Mouse (Mus musculus) heart, embryonic 12.5 days (tissue): ENCODE results near the gene Podn. TPM values are rescaled to one million over a fixed set of nuclear protein-coding genes. Genes with fewer than 3 reads are reported as not detected.

Experiments
- ATAC-seq: fragments of 200-750 bp; cut with Nextera tagmentation; 2 replicates; pipeline ENCODE4 v1.8.0; 2017; ENCODE audit warnings: moderate TSS enrichment, moderate library complexity; ENCODE audit not compliant: insufficient number of reproducible peaks, low FRiP score
- H3K27ac ChIP-seq: fragments of 300-500 bp; sonication (generic); 2 replicates; pipeline ENCODE4 v1.5.1; 2016; ENCODE audit warnings: mild to moderate bottlenecking, moderate library complexity; ENCODE audit not compliant: poor library complexity, severe bottlenecking
- H3K27me3 ChIP-seq: fragments of 300-500 bp; sonication (generic); replicated peaks from 2 replicates; pipeline ENCODE4 v1.6.1; 2016; ENCODE audit warnings: mild to moderate bottlenecking, moderate library complexity
- H3K36me3 ChIP-seq: fragments of 300-500 bp; sonication (generic); 2 replicates; pipeline ENCODE4 v1.6.1; 2016; ENCODE audit warnings: mild to moderate bottlenecking, moderate library complexity
- H3K4me1 ChIP-seq: fragments of 300-500 bp; sonication (generic); replicated peaks from 2 replicates; pipeline ENCODE4 v1.6.1; 2016; ENCODE audit warnings: mild to moderate bottlenecking
- H3K4me2 ChIP-seq: fragments of 300-500 bp; sonication (generic); 2 replicates; pipeline ENCODE4 v1.6.1; 2016; ENCODE audit warnings: mild to moderate bottlenecking, moderate library complexity
- H3K4me3 ChIP-seq: fragments of 300-500 bp; sonication (generic); 2 replicates; pipeline ENCODE4 v1.5.1; 2016; ENCODE audit warnings: mild to moderate bottlenecking
- H3K9ac ChIP-seq: fragments of 300-500 bp; sonication (generic); 2 replicates; pipeline ENCODE4 v1.6.1; 2016; ENCODE audit warnings: mild to moderate bottlenecking, moderate library complexity
- H3K9me3 ChIP-seq: fragments of 300-500 bp; sonication (generic); replicated peaks from 2 replicates; pipeline ENCODE4 v1.6.1; 2016; ENCODE audit warnings: mild to moderate bottlenecking, moderate library complexity
- WGBS: fragments of 180-500 bp; shearing (Covaris S2); methylation state at CpG from one replicate; pipeline ENCODE4 v1.1.7; 2016; 5-methylcytosine and 5-hydroxymethylcytosine counted together
- polyA plus RNA-seq: library from polyadenylated mRNA; unstranded; fragments of >200 nt; fragmentation: Nextera tagmentation; extraction: Ambion mirVana; gene quantifications from 2 replicates; pipeline ENCODE4 v1.2.1, GENCODE M21; 2016

The Podn gene
- polyA plus RNA-seq, 1 experiment from 2014 or later = 0.55 TPM

DNA sequence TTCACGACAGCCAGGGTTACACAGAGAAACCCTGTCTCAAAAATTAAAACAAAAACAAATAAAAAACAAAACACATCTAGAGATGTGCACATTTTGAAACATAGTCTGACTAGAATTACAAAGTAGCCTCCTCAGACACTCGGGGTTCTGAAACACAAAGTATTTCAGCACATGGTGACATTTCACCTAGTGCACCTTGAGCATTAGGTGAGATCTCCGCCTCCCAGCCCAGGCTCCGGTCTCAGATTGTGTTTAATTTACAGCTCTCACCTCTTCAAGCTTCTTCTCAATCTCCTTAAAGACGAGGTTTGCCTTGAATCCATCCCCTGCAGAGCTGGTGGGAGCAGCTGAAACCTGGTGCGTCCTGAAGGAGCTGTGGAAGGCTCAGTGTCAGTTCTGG is 32.6 kb downstream of the Podn start:
- H3K27ac ChIP-seq = no peak overlapping the region
- H3K9ac ChIP-seq = no peak overlapping the region
- no peak overlapping the region for H3K4me3 ChIP-seq
- H3K4me1 ChIP-seq = peaks cover 6% of the 10 kb centered on the region; the same call in 1 of the 2 replicates
- H3K4me2 ChIP-seq = no peak overlapping the region
- H3K27me3 ChIP-seq = no peaks in the 10 kb centered on the region
- WGBS = 75% methylated on average over 6 of the region's 6 CpGs
- ATAC-seq = no peak
- peaks cover 63% of the 10 kb centered on the region for H3K36me3 ChIP-seq
- H3K9me3 ChIP-seq = peaks cover 4% of the 10 kb centered on the region; the same call in 1 of the 2 replicates

DNA sequence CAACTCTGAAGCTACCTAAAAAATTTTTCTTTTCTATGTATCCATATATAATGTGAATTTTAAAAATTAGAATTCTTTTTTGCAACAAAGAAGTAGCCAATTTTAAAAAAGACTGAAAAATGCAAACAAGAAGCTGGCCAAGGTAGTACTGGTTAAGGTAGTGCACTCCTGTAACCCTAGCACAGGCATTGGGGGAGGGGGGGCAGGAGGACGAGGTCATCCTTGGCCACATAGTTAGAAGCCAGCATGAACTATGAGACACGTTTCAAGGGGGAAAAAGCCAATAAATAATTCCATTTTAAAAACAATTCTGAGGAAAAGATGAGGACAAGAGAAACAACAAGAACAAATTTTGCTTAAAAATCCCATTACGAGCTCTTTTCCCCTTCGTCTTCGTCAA is 33.7 kb downstream of the Podn start:
- WGBS = 94% methylated on average over 5 of the region's 5 CpGs
- no peaks in the 10 kb centered on the region for H3K27me3 ChIP-seq
- no peak overlapping the region for H3K27ac ChIP-seq
- no peak for ATAC-seq
- H3K9ac ChIP-seq = no peak overlapping the region
- H3K4me3 ChIP-seq = no peak overlapping the region
- no peak overlapping the region for H3K4me2 ChIP-seq
- peaks cover 4% of the 10 kb centered on the region; the same call in 1 of the 2 replicates for H3K9me3 ChIP-seq
- H3K36me3 ChIP-seq = peaks cover 55% of the 10 kb centered on the region
- peaks cover 14% of the 10 kb centered on the region for H3K4me1 ChIP-seq

DNA sequence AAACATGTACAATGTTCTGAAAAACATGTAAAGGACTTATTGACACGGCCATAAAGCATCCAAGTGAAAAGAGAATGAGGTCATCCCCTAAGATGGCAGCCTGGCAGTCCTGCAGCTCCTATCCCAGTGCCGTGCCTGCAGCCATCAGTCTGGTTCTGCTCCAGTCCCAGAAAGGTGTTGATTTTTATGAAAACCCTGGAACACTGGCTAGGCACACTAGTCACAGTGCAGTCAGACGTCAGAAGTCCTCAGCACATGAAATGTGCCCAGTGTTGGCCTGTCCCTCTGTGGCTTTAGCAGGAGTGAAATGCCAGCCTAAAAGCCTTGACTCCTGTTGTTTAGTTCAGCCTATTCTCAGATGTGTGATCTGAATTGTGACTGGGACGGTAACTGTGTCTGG is 35.5 kb downstream of the Podn start:
- no peak for ATAC-seq
- peaks cover 14% of the 10 kb centered on the region for H3K4me1 ChIP-seq
- no peak overlapping the region for H3K9ac ChIP-seq
- no peak overlapping the region for H3K4me2 ChIP-seq
- H3K36me3 ChIP-seq = peaks cover 49% of the 10 kb centered on the region
- no peak overlapping the region for H3K4me3 ChIP-seq
- no peak overlapping the region for H3K27ac ChIP-seq
- no peaks in the 10 kb centered on the region for H3K27me3 ChIP-seq
- 78% methylated on average over 4 of the region's 4 CpGs for WGBS
- peaks cover 4% of the 10 kb centered on the region; the same call in 1 of the 2 replicates for H3K9me3 ChIP-seq

DNA sequence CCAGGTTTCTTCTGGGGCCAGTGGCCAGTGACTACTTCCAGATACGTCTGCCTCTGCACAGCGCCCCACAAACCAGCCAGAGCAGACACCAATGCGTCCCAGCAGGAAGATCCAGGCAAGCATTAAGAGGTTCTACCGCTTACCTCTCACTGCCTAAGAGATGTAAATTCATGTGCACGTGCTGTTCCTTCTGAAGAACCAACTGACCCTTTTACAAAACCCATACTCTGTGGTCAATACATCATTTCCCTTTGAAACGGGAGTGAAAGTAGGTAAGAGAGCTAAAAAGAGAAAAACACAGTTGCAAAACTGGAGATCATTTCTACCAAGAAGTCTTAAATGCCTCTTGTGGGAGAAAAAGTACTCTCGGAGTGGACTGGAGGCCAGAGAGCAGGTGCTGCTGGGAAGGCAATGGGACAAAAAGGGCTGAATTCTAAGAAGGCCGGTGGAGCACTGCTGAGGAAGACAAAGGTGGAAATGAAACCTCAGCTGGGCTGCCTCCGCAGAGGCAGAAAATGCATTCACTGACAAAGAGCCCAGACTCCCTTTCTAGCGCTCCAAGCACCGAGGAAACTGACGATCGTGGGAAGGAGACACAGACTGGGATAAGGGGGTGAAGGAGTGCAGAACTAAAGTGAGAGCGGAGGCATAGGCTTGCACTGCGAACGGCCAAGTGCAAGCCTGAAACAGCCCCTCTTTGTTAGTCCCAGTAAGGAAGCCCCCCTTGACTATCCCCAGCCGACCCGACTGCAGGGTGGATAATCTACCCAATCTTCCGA is 36.5 kb downstream of the Podn start:
- no peak for ATAC-seq
- Histone ChIP-seq H3K27me3 (no peaks in the 10 kb centered on the region), H3K36me3 (peaks cover 59% of the 10 kb centered on the region), H3K4me3 (no peak overlapping the region), H3K9ac (no peak overlapping the region), H3K4me2 (no peak overlapping the region), H3K27ac (no peak overlapping the region), H3K4me1 (peaks cover 11% of the 10 kb centered on the region), H3K9me3 (peaks cover 4% of the 10 kb centered on the region; the same call in 1 of the 2 replicates)
- WGBS = 81% methylated on average over 19 of the region's 19 CpGs

DNA sequence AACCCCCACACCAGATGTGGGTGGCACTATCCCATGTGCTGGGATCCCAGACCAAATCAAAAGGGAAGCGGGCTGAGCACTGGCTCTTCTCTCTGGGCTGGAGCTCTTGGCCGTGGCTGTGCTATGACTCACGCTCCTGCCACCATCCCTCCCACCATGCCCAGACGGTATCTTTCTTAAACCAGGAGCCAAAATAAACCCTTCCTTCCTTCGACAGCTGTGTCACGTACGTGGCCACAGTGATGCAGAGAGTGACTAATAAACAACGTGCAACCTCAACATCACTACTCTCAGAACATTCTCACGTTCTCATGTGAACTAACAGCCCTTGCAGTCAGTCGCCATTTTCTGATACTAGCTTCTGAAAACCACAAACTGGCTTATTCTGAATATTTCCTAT is 38.1 kb downstream of the Podn start:
- Histone ChIP-seq H3K36me3 (peaks cover 54% of the 10 kb centered on the region), H3K4me3 (no peak overlapping the region), H3K4me1 (peaks cover 17% of the 10 kb centered on the region), H3K9ac (no peak overlapping the region), H3K27me3 (no peaks in the 10 kb centered on the region), H3K4me2 (no peak overlapping the region), H3K9me3 (peaks cover 4% of the 10 kb centered on the region; the same call in 1 of the 2 replicates), H3K27ac (no peak overlapping the region)
- 0 out of 2 replicates have a peak, but pooled peaks have one; percentile 33 for ATAC-seq
- WGBS = 49% methylated on average over 10 of the region's 10 CpGs

DNA sequence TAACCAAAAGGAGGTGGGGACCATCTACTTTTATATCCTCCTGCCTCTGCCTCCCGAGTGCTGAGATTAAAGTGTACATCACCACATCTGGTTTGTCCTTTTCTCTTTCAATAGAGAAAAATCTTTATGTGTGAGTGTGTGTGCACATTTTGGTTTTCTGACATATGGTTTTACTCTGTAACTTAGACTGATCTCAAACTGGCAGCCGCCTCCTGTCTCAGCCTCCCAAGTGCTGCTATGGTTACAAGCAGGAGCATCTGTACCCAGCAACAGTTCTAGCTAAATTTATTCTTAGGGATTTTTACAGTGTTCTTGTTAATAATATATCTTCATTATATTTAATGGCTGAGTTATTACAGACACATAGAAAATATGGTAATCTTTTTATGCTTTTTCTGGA is 39.0 kb downstream of the Podn start:
- Histone ChIP-seq H3K4me1 (peaks cover 26% of the 10 kb centered on the region), H3K9me3 (peaks cover 1% of the 10 kb centered on the region; the same call in 1 of the 2 replicates), H3K9ac (no peak overlapping the region), H3K4me2 (no peak overlapping the region), H3K27ac (no peak overlapping the region), H3K27me3 (no peaks in the 10 kb centered on the region), H3K4me3 (no peak overlapping the region), H3K36me3 (peaks cover 48% of the 10 kb centered on the region)
- 89% methylated on average over 2 of the region's 2 CpGs for WGBS
- no peak for ATAC-seq

DNA sequence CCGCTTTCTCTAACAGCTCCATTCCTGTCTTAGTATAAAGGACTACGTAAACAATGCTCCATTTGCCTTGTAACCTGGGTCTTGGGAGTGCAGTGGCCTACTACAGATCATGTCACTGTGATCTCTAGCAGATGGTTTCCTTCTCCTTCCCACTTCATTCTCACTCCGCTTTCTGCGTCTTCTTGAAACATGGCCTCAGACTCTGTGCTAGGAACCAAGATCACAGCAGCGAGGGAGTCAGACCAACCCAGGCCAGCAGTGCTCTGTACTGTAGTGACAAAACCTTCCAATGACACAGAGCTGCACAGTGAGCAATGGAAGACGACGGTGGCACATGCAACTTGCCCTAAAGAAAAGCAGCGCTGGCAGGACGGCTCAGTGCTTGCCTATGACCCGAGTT is 40.4 kb downstream of the Podn start:
- Histone ChIP-seq H3K36me3 (peaks cover 51% of the 10 kb centered on the region), H3K4me2 (no peak overlapping the region), H3K27me3 (no peaks in the 10 kb centered on the region), H3K4me3 (no peak overlapping the region), H3K9ac (no peak overlapping the region), H3K27ac (no peak overlapping the region), H3K9me3 (no peaks in the 10 kb centered on the region), H3K4me1 (peaks cover 26% of the 10 kb centered on the region)
- 91% methylated on average over 10 of the region's 10 CpGs for WGBS
- ATAC-seq = no peak

DNA sequence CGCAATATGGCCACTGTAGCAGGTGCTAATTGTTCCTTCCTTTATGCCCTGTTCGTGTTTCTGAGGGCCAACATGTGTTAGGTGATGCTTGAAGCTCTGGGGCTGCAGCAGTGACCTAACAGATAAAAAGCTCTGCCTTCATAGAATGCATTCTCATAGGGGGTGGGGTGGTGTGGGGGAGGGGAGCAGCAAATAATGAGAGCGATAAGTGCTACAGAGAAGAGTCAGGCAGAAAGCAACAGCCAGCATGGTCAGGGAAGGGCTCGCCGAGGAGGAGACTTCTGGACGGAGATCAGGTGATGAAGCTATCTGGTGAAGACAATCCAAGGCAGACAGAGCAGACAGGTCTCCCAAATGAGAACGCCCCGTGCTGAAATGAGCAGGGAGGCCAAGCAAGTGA is 43.6 kb downstream of the Podn start:
- no peaks in the 10 kb centered on the region for H3K27me3 ChIP-seq
- H3K9ac ChIP-seq = no peak overlapping the region; the same call in 1 of the 2 replicates
- H3K4me2 ChIP-seq = peak overlapping the region; percentile 6; the same call in 1 of the 2 replicates
- H3K36me3 ChIP-seq = peaks cover 60% of the 10 kb centered on the region
- no peak overlapping the region for H3K27ac ChIP-seq
- H3K4me1 ChIP-seq = peaks cover 15% of the 10 kb centered on the region
- ATAC-seq = peak; percentile 67
- H3K9me3 ChIP-seq = no peaks in the 10 kb centered on the region
- H3K4me3 ChIP-seq = no peak overlapping the region
- WGBS = 42% methylated on average over 8 of the region's 8 CpGs

DNA sequence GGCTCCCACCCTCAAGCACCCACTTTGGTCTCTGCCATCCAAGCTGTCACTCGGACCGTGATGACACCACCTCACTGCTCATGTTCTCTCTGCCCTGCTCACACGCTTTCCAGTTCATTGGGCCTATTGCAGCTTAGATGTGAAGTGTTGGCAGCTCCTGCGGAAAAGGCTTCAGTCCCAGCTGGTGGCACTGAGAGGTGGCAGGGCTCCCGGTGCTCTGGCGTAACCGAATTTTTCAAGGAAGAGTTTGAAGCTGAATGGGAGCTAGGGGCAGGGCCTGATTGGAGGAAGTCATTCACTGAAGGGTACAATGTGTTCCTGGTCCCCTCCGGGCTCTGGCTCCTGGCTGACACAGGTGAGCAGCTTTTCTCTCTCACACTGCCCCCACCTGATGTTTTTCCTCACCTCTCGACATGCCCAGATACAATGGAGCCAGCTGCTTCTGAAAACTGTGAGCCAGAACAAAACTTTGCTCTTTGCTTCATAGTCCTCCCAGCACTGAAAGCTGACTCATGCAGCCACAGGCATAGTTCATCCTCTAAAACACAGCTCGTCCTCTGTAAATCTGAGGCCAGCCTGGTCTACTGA is 44.5 kb downstream of the Podn start:
- no peaks in the 10 kb centered on the region for H3K27me3 ChIP-seq
- no peak for ATAC-seq
- no peak overlapping the region for H3K27ac ChIP-seq
- no peaks in the 10 kb centered on the region for H3K9me3 ChIP-seq
- WGBS = 73% methylated on average over 10 of the region's 10 CpGs
- peaks cover 15% of the 10 kb centered on the region for H3K4me1 ChIP-seq
- H3K4me3 ChIP-seq = no peak overlapping the region
- H3K36me3 ChIP-seq = peaks cover 69% of the 10 kb centered on the region
- H3K9ac ChIP-seq = no peak overlapping the region
- no peak overlapping the region for H3K4me2 ChIP-seq

DNA sequence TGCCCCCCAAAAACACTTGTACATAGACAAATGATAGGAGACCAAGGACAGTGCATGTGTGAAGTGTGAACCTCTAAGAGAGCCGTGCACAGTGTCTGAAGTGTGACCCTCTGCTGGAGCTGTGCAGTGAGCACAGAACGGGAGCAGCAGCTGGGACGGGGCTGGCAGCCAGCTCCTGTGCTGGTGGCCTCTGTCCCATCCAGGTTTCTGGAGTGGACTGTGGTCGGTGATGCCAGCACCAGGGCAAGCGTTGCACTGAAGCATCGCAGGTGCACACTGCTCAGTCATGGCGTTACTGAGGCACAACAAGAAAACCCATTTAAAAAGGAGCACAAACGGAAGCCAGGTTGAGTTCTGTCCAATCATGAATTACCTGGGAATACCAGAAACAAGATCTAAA is 50.1 kb downstream of the Podn start:
- Histone ChIP-seq H3K4me2 (no peak overlapping the region), H3K4me1 (peaks cover 14% of the 10 kb centered on the region), H3K27ac (no peak overlapping the region), H3K27me3 (no peaks in the 10 kb centered on the region), H3K9me3 (no peaks in the 10 kb centered on the region), H3K9ac (no peak overlapping the region), H3K36me3 (peaks cover 60% of the 10 kb centered on the region), H3K4me3 (no peak overlapping the region)
- ATAC-seq = no peak
- WGBS = 78% methylated on average over 8 of the region's 8 CpGs

DNA sequence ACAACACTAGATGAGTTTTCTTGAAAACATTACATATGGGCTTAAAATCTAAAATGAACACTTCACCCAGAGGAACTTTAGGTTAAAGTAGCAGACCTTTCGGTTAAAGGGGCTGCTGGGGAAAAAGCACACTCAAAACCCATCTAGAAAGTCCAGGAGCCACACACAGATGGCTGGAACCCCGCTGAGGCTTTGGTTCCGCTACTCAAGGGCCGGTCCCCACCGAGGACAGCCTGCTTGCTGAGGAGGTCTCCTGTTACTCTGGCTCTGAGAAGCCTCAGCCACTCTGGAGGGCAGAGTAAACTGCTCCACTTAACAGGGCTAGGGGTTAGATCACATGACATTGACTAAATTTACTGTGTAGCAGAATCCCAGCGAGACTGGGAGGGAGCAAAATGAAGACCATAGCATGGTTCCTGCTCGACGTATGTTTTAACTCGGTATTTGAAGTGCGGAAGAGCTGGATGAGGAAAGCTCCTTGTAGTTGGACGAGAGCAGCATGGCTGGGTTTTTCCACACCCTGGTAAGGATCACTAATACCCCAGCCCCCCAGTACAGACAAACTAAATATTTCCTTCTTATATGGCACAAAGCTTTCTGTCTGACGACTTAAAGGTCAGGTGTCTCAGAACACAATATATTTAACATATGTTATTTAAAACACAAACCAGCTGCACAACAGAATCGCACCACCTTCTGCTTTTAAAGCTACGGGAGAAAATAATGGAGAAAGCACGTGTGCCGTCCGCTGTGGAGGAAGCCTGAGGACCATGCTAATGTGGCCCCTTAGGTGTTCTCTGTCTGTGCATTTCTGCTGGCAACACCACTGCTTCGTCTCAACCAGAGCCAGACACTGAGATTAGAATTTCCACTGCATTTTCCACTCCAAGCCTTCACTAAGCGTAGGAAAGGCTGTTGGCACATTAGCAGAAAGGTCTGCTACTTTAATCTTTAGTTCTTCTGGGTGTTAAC is 50.8 kb downstream of the Podn start:
- no peak overlapping the region for H3K4me2 ChIP-seq
- H3K4me3 ChIP-seq = no peak overlapping the region
- no peak for ATAC-seq
- H3K27ac ChIP-seq = no peak overlapping the region
- peaks cover 14% of the 10 kb centered on the region for H3K4me1 ChIP-seq
- no peaks in the 10 kb centered on the region for H3K27me3 ChIP-seq
- peaks cover 54% of the 10 kb centered on the region for H3K36me3 ChIP-seq
- no peak overlapping the region for H3K9ac ChIP-seq
- H3K9me3 ChIP-seq = no peaks in the 10 kb centered on the region
- 65% methylated on average over 19 of the region's 19 CpGs for WGBS
